Mouse (Mus musculus) liver, adult 2 months (tissue): ENCODE results near the gene Wdr20. TPM values are rescaled to one million over a fixed set of nuclear protein-coding genes. Genes with fewer than 3 reads are reported as not detected.

Source experiments
- DNase-seq: peaks from one replicate; pipeline ENCODE4 v3.0.0-alpha.2; 2011; ENCODE audit warnings: low read depth, low spot score; ENCODE audit errors: extremely low read depth
- H3K27ac ChIP-seq: fragments of 200-500 bp; replicated peaks from 2 replicates; pipeline ENCODE4 v1.5.1; 2012; ENCODE audit warnings: low read depth, mild to moderate bottlenecking, control low read depth, inconsistent platforms, low read length; ENCODE audit not compliant: insufficient read depth
- H3K27me3 ChIP-seq: fragments of 200-500 bp; 2 replicates; pipeline ENCODE4 v1.6.1; 2012; ENCODE audit warnings: mild to moderate bottlenecking, moderate library complexity, low read length, inconsistent platforms; ENCODE audit not compliant: control insufficient read depth, insufficient read depth
- H3K36me3 ChIP-seq: fragments of 200-500 bp; 2 replicates; pipeline ENCODE4 v1.6.1; 2012; ENCODE audit warnings: low read length, inconsistent platforms; ENCODE audit not compliant: control insufficient read depth, insufficient read depth
- H3K4me1 ChIP-seq: fragments of 200-500 bp; 2 replicates; pipeline ENCODE4 v1.6.1; 2011; ENCODE audit warnings: low read length; ENCODE audit not compliant: control insufficient read depth, insufficient read depth
- H3K4me3 ChIP-seq: fragments of 200-500 bp; 2 replicates; pipeline ENCODE4 v1.5.1; 2011; ENCODE audit warnings: low read depth, mild to moderate bottlenecking, control low read depth, low read length, moderate library complexity; ENCODE audit not compliant: insufficient read depth
- H3K79me2 ChIP-seq: fragments of 200-500 bp; 2 replicates; pipeline ENCODE4 v1.6.1; 2012; ENCODE audit warnings: inconsistent platforms, mild to moderate bottlenecking, low read length, moderate library complexity; ENCODE audit not compliant: control insufficient read depth, insufficient read depth
- H3K9ac ChIP-seq: fragments of 200-500 bp; 2 replicates; pipeline ENCODE4 v1.6.1; 2012; ENCODE audit warnings: low read depth, mild to moderate bottlenecking, control low read depth, inconsistent platforms, low read length
- CTCF ChIP-seq: fragments of 200-500 bp; IDR thresholded peaks from 2 replicates; pipeline ENCODE4 v1.5.1; 2011; ENCODE audit warnings: low read depth, low read length, control low read depth
- POLR2A ChIP-seq: fragments of 200-500 bp; IDR thresholded peaks from 2 replicates; pipeline ENCODE4 v1.6.1; 2011; ENCODE audit warnings: low read length, control low read depth; ENCODE audit not compliant: insufficient read depth; ENCODE audit errors: extremely low read depth
- WGBS: fragments of 180-500 bp; shearing (Covaris S2); methylation state at CpG from one replicate; pipeline ENCODE4 v1.1.7; 2018; 5-methylcytosine and 5-hydroxymethylcytosine counted together
- polyA plus RNA-seq: library from polyadenylated mRNA; depleted of rRNA; stranded (reverse); fragments of >200 nt; gene quantifications from 2 replicates; pipeline ENCODE4 v1.2.3, GENCODE M21; 2012
- total RNA-seq: library from RNA; depleted of rRNA; stranded (reverse); fragments of >200 nt; gene quantifications from 2 replicates; pipeline ENCODE4 v1.2.3, GENCODE M21; 2014

The Wdr20 gene
- total and polyA plus RNA-seq, 2 experiments, result 16.5 to 21.0 TPM

DNA sequence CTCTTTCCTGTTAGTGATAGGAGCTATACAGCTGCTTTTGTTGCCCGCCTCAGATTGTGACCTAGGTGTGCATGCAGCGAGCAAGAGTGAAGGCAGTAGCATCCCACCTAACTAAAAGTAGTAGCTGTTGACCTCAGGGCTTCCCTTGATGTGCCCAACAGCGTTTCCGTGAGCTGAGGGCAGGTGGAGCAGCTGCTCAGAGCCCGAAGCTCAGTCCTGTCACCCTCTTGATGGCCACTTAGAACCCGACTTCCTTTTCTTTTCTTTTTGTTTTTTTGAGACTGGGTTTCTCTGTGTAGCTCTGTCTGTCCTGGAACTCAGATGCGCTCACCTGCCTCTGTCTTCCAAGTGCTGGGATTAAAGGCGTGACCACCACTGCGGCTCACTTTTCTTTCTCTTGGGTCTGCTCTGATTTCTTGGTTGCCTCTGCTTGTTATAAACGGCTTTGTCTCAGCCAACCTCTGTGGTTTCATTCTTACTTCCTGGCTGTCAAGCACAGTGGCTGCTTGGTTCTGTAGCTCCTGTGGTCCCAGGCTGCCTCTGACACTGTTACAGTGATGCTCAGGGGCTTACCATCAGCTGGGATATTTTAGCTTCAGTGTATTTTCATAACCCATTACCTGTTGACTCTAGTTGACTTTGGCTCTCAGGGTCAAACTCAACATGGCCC is 13.2 kb downstream of the Wdr20 start:
- Histone ChIP-seq H3K27ac (no peak overlapping the region), H3K9ac (no peak overlapping the region), H3K4me1 (peaks cover 4% of the 10 kb centered on the region), H3K36me3 (no peaks in the 10 kb centered on the region), H3K79me2 (peaks cover 45% of the 10 kb centered on the region), H3K27me3 (no peaks in the 10 kb centered on the region), H3K4me3 (no peak overlapping the region)
- 83% methylated on average over 10 of the region's 10 CpGs for WGBS
- TF ChIP-seq CTCF, result no peak
- TF ChIP-seq POLR2A, result no peak
- DNase-seq, result no peak

- Histone ChIP-seq H3K4me1 (peaks cover 13% of the 10 kb centered on the region), H3K36me3 (no peaks in the 10 kb centered on the region), H3K9ac (no peak overlapping the region), H3K27ac (no peak overlapping the region), H3K27me3 (no peaks in the 10 kb centered on the region), H3K79me2 (peaks cover 45% of the 10 kb centered on the region), H3K4me3 (no peak overlapping the region)
- TF ChIP-seq POLR2A (no peak), CTCF (no peak)
- no peak for DNase-seq
Observed at GRCm38 (mm10) chr12:110752703-110753102, 15.0 kb downstream of the Wdr20 start.

DNA sequence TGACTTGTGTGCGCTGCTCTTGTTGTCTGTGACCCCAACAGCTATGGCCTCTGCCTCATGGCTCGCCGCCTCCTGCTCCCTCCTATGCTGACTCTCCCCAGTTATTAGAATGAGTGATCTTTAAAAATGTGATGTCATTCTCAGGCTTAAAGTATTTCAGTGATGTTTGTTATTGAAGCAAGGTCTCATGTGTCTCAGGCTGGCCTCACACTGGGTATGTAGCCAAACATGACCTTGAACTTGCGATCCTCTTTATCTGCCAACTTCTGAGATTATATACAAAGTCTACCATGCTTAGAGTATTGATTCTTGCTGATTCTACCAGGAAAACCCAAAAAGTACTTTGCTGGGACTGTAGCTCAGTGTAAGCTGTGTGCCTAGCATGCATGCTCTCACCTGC is 16.2 kb downstream of the Wdr20 start:
- 73% methylated on average over 4 of the region's 4 CpGs for WGBS
- no peak overlapping the region for H3K9ac ChIP-seq
- DNase-seq, result peak; percentile 83
- H3K27me3 ChIP-seq, result no peaks in the 10 kb centered on the region
- no peak overlapping the region for H3K4me3 ChIP-seq
- H3K36me3 ChIP-seq, result no peaks in the 10 kb centered on the region
- peaks cover 13% of the 10 kb centered on the region for H3K4me1 ChIP-seq
- peaks cover 45% of the 10 kb centered on the region for H3K79me2 ChIP-seq
- 0 out of 2 replicates have a peak overlapping the region, but pooled peaks have one; percentile 4 for H3K27ac ChIP-seq
- TF ChIP-seq CTCF (no peak), POLR2A (no peak)

DNA sequence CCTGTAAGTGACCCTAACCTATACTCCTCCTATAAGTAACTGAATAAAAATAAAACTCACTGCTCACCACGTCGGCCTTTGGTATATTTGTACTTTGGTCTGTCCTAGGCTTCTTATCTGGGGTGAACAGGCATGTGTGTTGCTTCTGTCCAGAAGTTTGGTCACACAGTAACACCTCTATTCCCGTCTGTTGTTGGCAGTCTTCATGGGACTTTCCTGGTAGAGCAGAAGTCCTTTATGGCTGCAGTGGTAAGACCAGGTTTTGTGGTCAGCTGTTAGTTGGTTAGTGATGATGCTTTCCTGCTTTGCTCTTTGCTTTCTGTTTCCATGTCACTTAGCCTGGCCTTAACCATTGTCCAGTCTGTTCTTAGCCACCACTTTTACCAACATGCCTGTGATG is 19.4 kb downstream of the Wdr20 start:
- peak overlapping the region; percentile 4 for H3K27ac ChIP-seq

GRCm38 (mm10) chr12:110758932-110759331 is 21.2 kb downstream of the Wdr20 start:
- H3K36me3 ChIP-seq, result no peaks in the 10 kb centered on the region
- H3K9ac ChIP-seq, result no peak overlapping the region
- TF ChIP-seq CTCF, result no peak
- TF ChIP-seq POLR2A, result no peak
- H3K27me3 ChIP-seq, result no peaks in the 10 kb centered on the region
- no peak overlapping the region for H3K27ac ChIP-seq
- peaks cover 47% of the 10 kb centered on the region for H3K79me2 ChIP-seq
- no peak overlapping the region for H3K4me3 ChIP-seq
- peaks cover 21% of the 10 kb centered on the region for H3K4me1 ChIP-seq
- no peak for DNase-seq
- 87% methylated on average over 8 of the region's 8 CpGs for WGBS

More for the DNA sequence above, 19.4 kb downstream of the Wdr20 start:
- Histone ChIP-seq H3K4me3 (no peak overlapping the region), H3K4me1 (peaks cover 24% of the 10 kb centered on the region), H3K27me3 (no peaks in the 10 kb centered on the region), H3K79me2 (peaks cover 46% of the 10 kb centered on the region), H3K36me3 (no peaks in the 10 kb centered on the region), H3K9ac (no peak overlapping the region; the same call in 1 of the 2 replicates)
- DNase-seq, result peak; percentile 86
- no peak for TF ChIP-seq POLR2A
- no peak for TF ChIP-seq CTCF
- WGBS, result 14% methylated on average over 3 of the region's 3 CpGs

DNA sequence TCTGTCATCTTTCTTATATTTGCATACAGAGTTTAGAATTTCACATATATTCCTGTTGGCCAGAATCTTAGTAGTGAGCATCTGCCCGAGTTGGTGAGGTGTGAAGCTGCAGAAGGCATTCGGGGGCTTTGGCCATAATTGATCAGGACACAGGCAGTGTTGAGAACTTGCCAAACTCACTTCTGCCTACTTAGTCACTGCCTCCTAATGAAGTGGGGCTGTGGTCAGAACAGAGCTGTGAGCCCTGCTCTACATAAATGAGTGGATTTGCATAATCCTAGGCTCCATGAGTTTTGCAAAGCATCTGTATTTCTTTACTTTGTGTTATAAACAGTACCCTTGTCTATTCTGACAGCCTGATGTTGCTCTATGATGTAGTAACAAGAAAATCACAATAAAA is 24.6 kb downstream of the Wdr20 start:
- DNase-seq, result no peak
- 80% methylated on average over 2 of the region's 2 CpGs for WGBS
- H3K79me2 ChIP-seq, result peaks cover 47% of the 10 kb centered on the region
- H3K4me3 ChIP-seq, result no peak overlapping the region
- no peak overlapping the region for H3K9ac ChIP-seq
- H3K27me3 ChIP-seq, result no peaks in the 10 kb centered on the region
- TF ChIP-seq POLR2A (no peak), CTCF (no peak)
- no peaks in the 10 kb centered on the region for H3K36me3 ChIP-seq
- no peak overlapping the region for H3K27ac ChIP-seq
- peaks cover 15% of the 10 kb centered on the region for H3K4me1 ChIP-seq
